ENCODE assay signal across 29 mouse cellular contexts in genomic region chr11:85825823-85826222, GRCm38 (mm10). TPM values are rescaled to one million over a fixed set of nuclear protein-coding genes. Genes with fewer than 3 reads are reported as not detected.
A peak's percentile ranks its signal among the peaks of the same experiment; 100 is the strongest.
DNase-seq lines count a peak whose midpoint lies in the region; ATAC-seq and TF ChIP-seq lines count a peak whose summit lies in the region.
"Had no signal": no experiment of that assay in that cellular context is flagged by ENCODE, and none has a peak within 500 bp of the region (broad histone marks: within the 10 kb centered on the region; RNA-seq: fewer than 3 reads in every experiment).

No protein-coding gene starts in this region.

- ATAC-seq in kidney, embryonic 16.5 days (ENCODE audit: low FRiP score, low TSS enrichment), result no peak
- ATAC-seq: forebrain, embryonic 15.5 days had no signal

- peak; percentile 49 for DNase-seq in adrenal gland, postnatal 14 days
- no peak for DNase-seq in adrenal gland, adult 18-20 months (ENCODE audit: low spot score in 2 of 2)
- no peak for DNase-seq in testis, postnatal 14 days (ENCODE audit: low spot score)
- DNase-seq in yolk sac, embryonic 10.5 days (ENCODE audit: low spot score), result peak; percentile 80
- DNase-seq in left cerebral cortex, postnatal 10 days (ENCODE audit: extremely low spot score in 1 of 2, low spot score in 2 of 2), result no peak
- no peak for DNase-seq in thymus, adult 2 months
- DNase-seq: cerebellum, adult 18-20 months; cerebellum, postnatal 25 days; heart, postnatal 36 days; layer of hippocampus, adult 9-11 months; lung, adult 2 months; lung, postnatal 36 days; retina, postnatal 1 day; thymus, postnatal 14 days had no signal

- peak overlapping the region; percentile 33; the same call in 1 of the 2 replicates for H3K27ac ChIP-seq in testis, adult 2 months (ENCODE audit: control insufficient read depth, insufficient read depth, low read depth, low read length)
- peak overlapping the region; percentile 47 for H3K27ac ChIP-seq in kidney, embryonic 16.5 days (ENCODE audit: low read length)
- no peak overlapping the region for H3K27ac ChIP-seq in thymus, adult 2 months (ENCODE audit: control insufficient read depth, insufficient read depth, low read length)
- H3K27ac ChIP-seq: forebrain, embryonic 15.5 days; heart, embryonic 13.5 days; hindbrain, embryonic 14.5 days; left cerebral cortex, adult 2 months had no signal

- H3K4me1 ChIP-seq in testis, adult 2 months (ENCODE audit: control insufficient read depth, insufficient read depth, low read length), result peaks cover 16% of the 10 kb centered on the region
- peaks cover 73% of the 10 kb centered on the region for H3K4me1 ChIP-seq in kidney, embryonic 16.5 days (ENCODE audit: insufficient read depth, low read length)
- H3K4me1 ChIP-seq in thymus, adult 2 months (replicated peaks; ENCODE audit: control insufficient read depth, insufficient read depth, low read length), result no peaks in the 10 kb centered on the region

- peaks cover 2% of the 10 kb centered on the region for H3K27me3 ChIP-seq in testis, adult 2 months (ENCODE audit: control insufficient read depth, insufficient read depth, low read length)
- peaks cover 24% of the 10 kb centered on the region; the same call in 1 of the 2 replicates for H3K27me3 ChIP-seq in kidney, embryonic 16.5 days (ENCODE audit: insufficient read depth, low read length)
- peaks cover 18% of the 10 kb centered on the region for H3K27me3 ChIP-seq in thymus, adult 2 months (ENCODE audit: control insufficient read depth, insufficient read depth, low read length)
- H3K27me3 ChIP-seq: CH12.LX had no signal

- intact Hi-C loops in left cerebral cortex, postnatal 10 days (cut with DNase I), result loop anchor here (5.0 kb wide), 1 partner anchor 359 kb away; no protein-coding TSS in a partner anchor

- H3K36me3 ChIP-seq in testis, adult 2 months (ENCODE audit: control insufficient read depth, insufficient read depth, low read length), result no peaks in the 10 kb centered on the region
- H3K36me3 ChIP-seq in kidney, embryonic 16.5 days (ENCODE audit: insufficient read depth, low read length), result no peaks in the 10 kb centered on the region
- no peaks in the 10 kb centered on the region for H3K36me3 ChIP-seq in thymus, adult 2 months (ENCODE audit: control insufficient read depth, insufficient read depth, low read length)
- H3K36me3 ChIP-seq: forebrain, embryonic 15.5 days; heart, embryonic 13.5 days had no signal

- TF ChIP-seq POLR2A in testis, adult 2 months (IDR thresholded peaks at IDR 0.05; ENCODE audit: control insufficient read depth, low read depth, low read length), result no peak
- no peak for TF ChIP-seq POLR2A in thymus, adult 2 months (IDR thresholded peaks at IDR 0.05; ENCODE audit: control insufficient read depth, extremely low read depth, insufficient read depth, low read length, poor library complexity)

- H3K4me3 ChIP-seq in testis, adult 2 months (ENCODE audit: control insufficient read depth, low read depth, low read length), result no peak overlapping the region
- H3K4me3 ChIP-seq in kidney, embryonic 16.5 days (ENCODE audit: low read length), result no peak overlapping the region
- no peak overlapping the region for H3K4me3 ChIP-seq in thymus, adult 2 months (ENCODE audit: control insufficient read depth, insufficient read depth, low read length)
- H3K4me3 ChIP-seq: forebrain, embryonic 15.5 days; heart, embryonic 13.5 days; left cerebral cortex, adult 2 months had no signal

- H3K4me2 ChIP-seq in kidney, embryonic 16.5 days (replicated peaks; ENCODE audit: low read depth, low read length), result no peak overlapping the region
- H3K4me2 ChIP-seq: forebrain, embryonic 15.5 days; heart, embryonic 13.5 days; hindbrain, embryonic 14.5 days; liver, embryonic 11.5 days had no signal

- 19% methylated on average over 7 of the region's 7 CpGs for WGBS in kidney, embryonic 16.5 days
- WGBS in thymus, adult 2 months, result 90% methylated on average over 7 of the region's 7 CpGs

- H3K9ac ChIP-seq in kidney, embryonic 16.5 days (replicated peaks; ENCODE audit: low read length), result no peak overlapping the region
- H3K9ac ChIP-seq: forebrain, embryonic 15.5 days; heart, embryonic 13.5 days; hindbrain, embryonic 14.5 days had no signal

- TF ChIP-seq CTCF in testis, adult 2 months (IDR thresholded peaks at IDR 0.05; ENCODE audit: control insufficient read depth, insufficient read depth, insufficient replicate concordance, low read depth, low read length), result no peak
- no peak for TF ChIP-seq CTCF in thymus, adult 2 months (IDR thresholded peaks at IDR 0.05; ENCODE audit: borderline replicate concordance, control insufficient read depth, extremely low read depth, insufficient read depth, low read length, poor library complexity)

- no peaks in the 10 kb centered on the region for H3K9me3 ChIP-seq in kidney, embryonic 16.5 days (ENCODE audit: low read length)
- H3K9me3 ChIP-seq: forebrain, embryonic 15.5 days; heart, embryonic 13.5 days had no signal

RNA-seq across cellular contexts. Expression of gene Tbx2, which starts 6.5 kb away (rescaled TPM):
- 26.3 and 28.3 TPM in 2 replicates for total RNA-seq in adrenal gland, postnatal 14 days (2021)
- 10 to 100 TPM; 14.5 to 17.7 TPM for total RNA-seq in adrenal gland, adult 18-20 months (2021)
- polyA plus RNA-seq in testis, adult 2 months (2012; rRNA removed), result 2.3 and 4.0 TPM in 2 replicates
- polyA plus RNA-seq in kidney, embryonic 16.5 days (2015; fragmentation: Nextera tagmentation; extraction: Ambion mirVana), result 10.3 TPM in 2 replicates
- 1 to 10 TPM; 2.9 to 3.7 TPM for total RNA-seq in left cerebral cortex, postnatal 10 days (2021)
- polyA plus RNA-seq in thymus, adult 2 months (2012; rRNA removed), result 2.7 and 3.5 TPM in 2 replicates
- total RNA-seq: CH12.LX, MEL had no signal

RNA-seq across cellular contexts. Expression of gene Gm11444, which starts 24.3 kb away (rescaled TPM):
- not detected in 2 replicates for total RNA-seq in adrenal gland, postnatal 14 days (2021)
- not detected for total RNA-seq in adrenal gland, adult 18-20 months (2021)
- polyA plus RNA-seq in testis, adult 2 months (2012; rRNA removed), result 5.7 and 8.4 TPM in 2 replicates
- not detected in 2 replicates for polyA plus RNA-seq in kidney, embryonic 16.5 days (2015; fragmentation: Nextera tagmentation; extraction: Ambion mirVana)
- total RNA-seq in left cerebral cortex, postnatal 10 days (2021), result not detected
- not detected in 2 replicates for polyA plus RNA-seq in thymus, adult 2 months (2012; rRNA removed)
- total RNA-seq: CH12.LX; heart, postnatal 36 days; left cerebral cortex, adult 2 months; megakaryocyte-erythroid progenitor cell, adult 5-6 weeks; MEL had no signal
- polyA plus RNA-seq: embryonic facial prominence, embryonic 11.5 days; forebrain, embryonic 15.5 days; gonadal fat pad, adult 2 months; heart, embryonic 13.5 days; hindbrain, embryonic 14.5 days; intestine, embryonic 14.5 days; limb, embryonic 11.5 days; liver, embryonic 11.5 days; lung, adult 2 months; stomach, embryonic 16.5 days had no signal

Comparison
In these comparisons a context has a peak if more than half of its experiments do, and no peak if none do; other contexts are left out.
1. DNase-seq: peak in adrenal gland, postnatal 14 days (single experiment) and yolk sac, embryonic 10.5 days (single experiment); none in adrenal gland, adult 18-20 months (0 of 2), testis, postnatal 14 days (single experiment), left cerebral cortex, postnatal 10 days (0 of 2) and thymus, adult 2 months (single experiment).